Mouse (Mus musculus) olfactory bulb, adult 2 months (tissue): ENCODE measurements around the gene Zc3h4.
A peak's percentile ranks its signal among the peaks of the same experiment; 100 is the strongest.

Experiments
- CTCF ChIP-seq: fragments of 200-500 bp; IDR thresholded peaks from 2 replicates; pipeline ENCODE4 v1.5.1; 2012; ENCODE audit warnings: low read depth, mild to moderate bottlenecking, low read length, moderate library complexity; ENCODE audit not compliant: insufficient read depth
- POLR2A ChIP-seq: fragments of 200-500 bp; IDR thresholded peaks from 2 replicates; pipeline ENCODE4 v1.6.1; 2012; ENCODE audit warnings: mild to moderate bottlenecking, low read depth, low read length, moderate library complexity; ENCODE audit not compliant: insufficient read depth

GRCm38 (mm10) chr7:16401991-16402431 is 1.3 kb downstream of the Zc3h4 start:
- no peak for TF ChIP-seq CTCF
- TF ChIP-seq POLR2A: peak; percentile 25; the same call in 1 of the 2 replicates
